Mouse (Mus musculus): Measurements from ENCODE around the gene Rftn1.

Gene Rftn1

DNA sequence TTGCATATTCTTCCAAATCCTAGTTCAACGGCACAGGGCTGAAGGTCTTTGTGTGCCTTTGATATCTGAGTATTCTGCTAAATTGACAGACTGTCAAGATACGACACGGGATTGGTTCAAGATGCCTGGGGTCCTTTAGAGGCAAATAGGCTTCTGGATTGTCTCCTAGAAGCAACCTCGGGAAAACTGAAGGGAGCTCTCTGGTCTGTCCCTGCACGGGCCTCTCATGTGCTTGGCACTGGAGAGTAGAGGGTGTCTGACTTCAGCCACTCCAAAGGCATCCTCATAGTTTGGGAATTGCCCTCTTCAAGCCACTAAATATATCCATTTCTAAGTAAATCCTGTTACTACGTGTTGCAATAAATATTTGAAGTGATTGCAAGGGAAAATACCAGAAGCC is 98.6 kb downstream of the Rftn1 start:
- no peak for DNase-seq

DNA sequence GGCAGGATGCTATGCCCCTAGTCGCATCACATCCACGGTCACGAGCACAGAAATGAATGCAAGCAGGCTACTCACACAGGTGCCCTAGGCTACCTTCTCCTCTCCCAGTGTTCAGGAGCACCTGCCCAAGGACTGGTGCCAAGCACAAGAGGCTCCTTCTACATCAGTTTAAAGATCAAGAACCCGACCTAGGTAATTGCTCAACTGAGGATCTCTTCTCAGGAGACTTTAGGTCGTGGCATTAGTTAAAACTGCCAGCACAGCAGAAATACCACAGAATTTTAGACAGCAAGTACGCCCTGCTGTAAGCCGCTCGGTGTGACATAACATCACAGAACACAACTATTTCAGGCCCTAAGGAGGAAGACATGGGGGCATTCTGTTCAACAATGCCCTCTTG is 100.7 kb downstream of the Rftn1 start:
- DNase-seq: no peak

- DNase-seq: no peak
Observed at GRCm38 (mm10) chr17:50088054-50088453, 102.4 kb downstream of the Rftn1 start.

GRCm38 (mm10) chr17:50086887-50087286 is 103.6 kb downstream of the Rftn1 start:
- DNase-seq: peak; percentile 47

DNA sequence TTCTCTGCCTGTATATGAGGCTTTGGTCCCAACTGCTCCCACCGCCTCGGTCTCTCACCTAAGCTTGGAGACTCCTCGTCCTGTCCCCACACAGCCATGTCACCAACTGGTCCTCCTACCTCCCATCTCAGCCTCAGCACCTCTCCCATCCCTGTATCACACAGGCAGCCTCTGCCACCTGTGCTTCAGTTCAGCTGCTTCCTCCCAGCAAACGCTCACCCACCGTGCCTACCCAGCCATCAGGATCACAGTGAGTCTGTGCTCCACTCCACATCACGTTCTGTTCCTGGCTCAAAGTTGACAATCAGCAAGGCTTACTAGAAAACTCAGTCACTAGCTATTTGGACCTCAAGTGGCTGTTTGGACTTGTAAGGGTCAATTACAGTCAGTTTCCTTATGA is 105.8 kb downstream of the Rftn1 start:
- peak; percentile 51 for DNase-seq

DNA sequence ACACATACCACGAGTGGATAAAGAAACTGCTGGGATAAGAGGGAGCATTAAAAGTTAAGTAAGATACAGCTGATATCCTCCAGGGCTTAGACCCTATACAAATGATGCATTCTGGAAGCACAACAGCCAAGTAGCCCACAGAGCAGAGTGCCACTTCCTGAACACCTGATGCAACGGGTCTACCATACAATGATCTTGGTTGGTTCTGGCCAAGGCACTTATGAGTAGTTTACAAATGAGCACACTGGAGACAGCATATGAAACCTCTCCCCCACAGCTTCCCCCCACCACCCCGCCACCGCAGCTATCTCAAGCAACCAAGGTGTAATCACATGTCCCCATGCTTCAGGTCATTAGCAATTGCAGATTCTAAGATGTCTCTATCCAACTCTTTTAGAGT is 106.5 kb downstream of the Rftn1 start:
- DNase-seq: no peak

DNA sequence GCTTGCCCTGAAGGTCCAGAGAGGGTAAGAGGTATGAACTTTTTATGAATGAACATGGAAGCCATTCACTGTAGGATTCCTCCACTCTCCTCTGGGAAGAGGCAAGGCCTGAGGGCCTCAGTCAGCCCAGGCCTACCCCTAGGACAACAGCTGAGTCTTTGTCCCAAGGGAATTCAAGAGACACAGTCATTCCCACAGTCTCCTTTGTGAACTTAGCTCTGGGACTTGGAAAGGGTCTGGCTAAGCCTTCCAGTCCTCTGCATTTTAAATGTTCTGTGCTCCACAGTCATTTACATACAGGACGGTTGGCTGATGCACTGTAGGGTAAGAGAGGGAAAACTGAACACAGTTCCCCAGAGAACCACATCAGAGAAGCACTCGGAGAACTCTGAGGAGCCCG is 107.5 kb downstream of the Rftn1 start:
- no peak for DNase-seq

GRCm38 (mm10) chr17:50081647-50082046 is 108.8 kb downstream of the Rftn1 start:
- no peak for DNase-seq

GRCm38 (mm10) chr17:50080991-50081390 is 109.5 kb downstream of the Rftn1 start:
- DNase-seq: no peak

DNA sequence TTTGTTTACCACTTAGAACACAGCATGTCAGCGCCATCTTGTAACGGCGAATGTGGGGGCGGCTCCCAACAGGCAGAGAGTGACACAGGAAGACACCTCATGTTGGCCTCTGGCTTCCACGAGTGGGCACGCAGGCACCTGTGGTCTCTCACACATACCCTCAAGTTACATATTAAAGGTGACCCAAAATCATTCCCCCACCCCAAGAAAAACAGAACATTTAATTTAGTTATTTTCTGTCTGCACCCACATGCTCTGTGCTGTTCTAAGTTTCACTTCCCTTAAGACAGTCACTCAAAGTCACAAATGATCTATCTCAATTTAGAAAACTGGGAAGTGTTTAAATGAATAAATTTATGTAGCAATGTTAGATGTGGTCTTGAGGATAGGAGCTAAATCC is 111.7 kb downstream of the Rftn1 start:
- DNase-seq: no peak

- no peak for DNase-seq
Observed at GRCm38 (mm10) chr17:50072982-50073965, 117.2 kb downstream of the Rftn1 start.

- peak; percentile 54 for DNase-seq
Observed at GRCm38 (mm10) chr17:50071602-50071988, 118.9 kb downstream of the Rftn1 start.

- no peak for DNase-seq
Observed at GRCm38 (mm10) chr17:50070822-50071601, 119.5 kb downstream of the Rftn1 start.

- DNase-seq: no peak
Observed at GRCm38 (mm10) chr17:50069897-50070636, 120.4 kb downstream of the Rftn1 start.

- DNase-seq: no peak
Observed at GRCm38 (mm10) chr17:50069205-50069604, 121.3 kb downstream of the Rftn1 start.

GRCm38 (mm10) chr17:50068681-50069138 is 121.8 kb downstream of the Rftn1 start:
- DNase-seq: no peak

DNA sequence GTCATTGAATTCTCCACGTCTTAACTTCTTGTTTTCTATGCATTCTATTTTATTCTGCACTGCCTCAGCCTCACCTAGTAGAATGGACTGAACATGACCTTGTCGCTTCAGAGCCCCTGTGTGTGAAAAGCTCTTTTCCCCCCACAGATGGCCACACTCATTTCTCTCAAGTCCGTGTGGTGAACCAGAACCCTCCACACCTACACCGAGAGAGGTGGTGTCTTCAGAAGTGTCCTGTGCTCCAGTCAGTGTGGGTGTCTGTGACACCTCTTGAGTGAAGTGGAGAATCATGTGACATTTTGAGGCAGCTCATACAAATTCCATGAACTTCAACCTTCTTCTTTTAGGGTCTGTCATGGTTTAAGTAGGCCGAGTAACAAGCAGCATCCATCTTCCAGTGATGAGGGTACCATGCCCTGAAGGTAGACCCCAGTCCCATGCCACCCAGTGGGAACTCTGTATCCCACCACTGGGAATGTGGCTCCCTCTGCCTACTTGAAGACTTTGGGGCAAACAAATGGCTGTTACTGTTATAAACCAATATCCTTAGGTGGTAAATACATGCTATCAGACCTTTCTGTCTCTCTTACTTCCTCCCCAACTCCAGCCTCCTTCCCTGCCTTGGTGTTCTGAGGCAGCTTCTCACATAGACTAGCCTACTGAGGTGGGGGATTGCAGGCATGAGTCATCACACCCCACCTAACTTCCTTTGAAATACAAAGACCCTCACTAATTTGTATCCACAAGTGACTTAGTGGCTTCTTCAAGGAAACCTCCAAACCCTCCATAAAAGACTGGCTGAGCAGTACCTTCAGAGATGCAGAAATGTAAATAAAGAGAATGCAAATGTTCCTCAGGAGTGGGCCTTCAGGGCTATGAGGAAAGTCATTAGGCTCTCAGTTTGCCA is 122.4 kb downstream of the Rftn1 start:
- DNase-seq: no peak

DNA sequence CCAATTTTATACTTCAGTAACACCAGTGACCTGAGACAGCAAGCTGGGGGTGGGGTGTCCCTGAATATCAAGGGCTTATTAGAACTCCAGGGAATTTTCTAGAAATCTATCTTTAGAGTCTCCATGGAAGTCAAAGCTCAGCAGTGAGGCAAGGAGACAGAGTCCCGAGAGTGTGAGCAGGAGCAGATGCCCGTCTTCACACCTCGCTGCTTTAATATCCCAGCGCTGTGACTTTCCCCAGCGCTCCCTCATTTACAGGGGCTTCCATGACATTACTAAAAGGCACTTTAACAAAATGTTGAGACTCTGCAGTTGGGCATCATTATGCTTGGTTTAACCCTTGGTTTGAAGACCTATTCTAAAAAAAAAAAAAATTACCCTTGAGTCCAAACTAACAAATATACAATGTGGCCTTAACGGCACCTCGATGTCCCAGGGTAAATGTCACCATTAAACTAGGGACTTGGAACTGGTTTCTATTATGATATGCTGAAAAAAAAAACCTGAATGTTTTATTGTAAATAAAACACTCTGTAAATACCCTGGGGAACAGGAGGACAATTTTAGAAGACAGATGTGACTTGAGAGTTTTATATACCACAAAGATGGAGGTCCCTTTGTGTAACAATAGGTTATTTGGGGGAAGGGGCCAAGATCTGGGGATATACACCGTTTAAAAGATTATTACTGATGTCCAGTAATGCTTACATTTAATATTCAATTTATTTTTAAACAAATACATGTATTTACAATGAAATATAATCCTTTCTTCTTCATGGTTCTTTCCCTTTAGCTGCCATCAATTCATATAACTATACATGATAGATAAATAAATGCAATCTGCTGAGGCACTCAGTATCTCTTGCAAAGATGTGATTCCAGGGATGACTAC is 123.4 kb downstream of the Rftn1 start:
- no peak for DNase-seq

- DNase-seq: no peak
Observed at GRCm38 (mm10) chr17:50063832-50064627, 126.4 kb downstream of the Rftn1 start.

DNA sequence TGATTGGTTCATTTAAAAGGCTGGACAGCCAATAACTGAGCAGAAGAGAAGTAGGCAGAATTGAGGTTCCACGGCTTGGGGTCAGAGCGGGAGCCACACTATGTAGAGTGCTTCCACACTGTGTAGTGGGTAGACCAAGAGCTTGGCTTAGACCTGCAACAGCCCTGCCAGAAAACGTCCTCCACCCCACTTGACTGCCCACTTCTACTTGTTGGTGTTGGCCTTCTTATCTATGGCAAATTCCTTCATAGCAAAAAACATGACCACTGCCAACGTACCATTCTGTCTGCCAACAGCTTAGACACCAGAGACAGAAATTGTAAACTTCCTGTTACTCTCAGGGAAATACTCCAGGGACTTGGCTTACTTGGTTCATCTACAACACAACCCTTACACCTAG is 127.8 kb downstream of the Rftn1 start:
- DNase-seq: no peak
